In genomic region chr11:7212126-7212798, GRCm38 (mm10) we compare ENCODE assay signal across 10 mouse cellular contexts. TPM values are rescaled to one million over a fixed set of nuclear protein-coding genes. Genes with fewer than 3 reads are reported as not detected.
DNase-seq lines count a peak whose midpoint lies in the region; ATAC-seq and TF ChIP-seq lines count a peak whose summit lies in the region.
"Had no signal": no experiment of that assay in that cellular context is flagged by ENCODE, and none has a peak within 500 bp of the region (broad histone marks: within the 10 kb centered on the region; RNA-seq: fewer than 3 reads in every experiment).

No protein-coding gene starts in this region.

- peak overlapping the region; percentile 73 for H3K4me3 ChIP-seq in kidney, embryonic 15.5 days (replicated peaks)
- peak overlapping the region; percentile 73 for H3K4me3 ChIP-seq in embryonic facial prominence, embryonic 15.5 days (replicated peaks)
- peak overlapping the region; percentile 53 for H3K4me3 ChIP-seq in intestine, postnatal 0 days (ENCODE audit: low read depth, low read length)
- peak overlapping the region; percentile 62; the same call in 1 of the 2 replicates for H3K4me3 ChIP-seq in neural tube, embryonic 12.5 days

- no peak for ATAC-seq in kidney, embryonic 15.5 days (replicated peaks; ENCODE audit: low FRiP score)
- no peak for ATAC-seq in embryonic facial prominence, embryonic 15.5 days (ENCODE audit: insufficient number of reproducible peaks, low FRiP score, low TSS enrichment, low read depth)
- ATAC-seq in intestine, postnatal 0 days = no peak
- ATAC-seq in neural tube, embryonic 12.5 days (ENCODE audit: low FRiP score, low read depth) = no peak

- peaks cover 14% of the 10 kb centered on the region; the same call in 1 of the 2 replicates for H3K36me3 ChIP-seq in kidney, embryonic 15.5 days
- peaks cover 21% of the 10 kb centered on the region for H3K36me3 ChIP-seq in embryonic facial prominence, embryonic 15.5 days
- no peaks in the 10 kb centered on the region for H3K36me3 ChIP-seq in intestine, postnatal 0 days (ENCODE audit: control insufficient read depth, insufficient read depth)
- no peaks in the 10 kb centered on the region for H3K36me3 ChIP-seq in neural tube, embryonic 12.5 days

- H3K4me2 ChIP-seq in kidney, embryonic 15.5 days = peak overlapping the region; percentile 97
- peak overlapping the region; percentile 82 for H3K4me2 ChIP-seq in embryonic facial prominence, embryonic 15.5 days (replicated peaks)
- peak overlapping the region; percentile 78 for H3K4me2 ChIP-seq in intestine, postnatal 0 days (replicated peaks; ENCODE audit: low read depth)
- H3K4me2 ChIP-seq in neural tube, embryonic 12.5 days (replicated peaks) = peak overlapping the region; percentile 88

- DNase-seq in kidney, adult 11 months = no peak
- DNase-seq in thymus, postnatal 25 days = no peak
- no peak for DNase-seq in gastrocnemius, postnatal 25 days
- no peak for DNase-seq in frontal cortex, postnatal 14 days (ENCODE audit: low spot score in 2 of 2)

- H3K9me3 ChIP-seq in kidney, embryonic 15.5 days (replicated peaks) = no peaks in the 10 kb centered on the region
- H3K9me3 ChIP-seq in embryonic facial prominence, embryonic 15.5 days (replicated peaks) = no peaks in the 10 kb centered on the region
- no peaks in the 10 kb centered on the region for H3K9me3 ChIP-seq in intestine, postnatal 0 days (ENCODE audit: control insufficient read depth)
- H3K9me3 ChIP-seq in neural tube, embryonic 12.5 days = no peaks in the 10 kb centered on the region

- no peak overlapping the region for H3K9ac ChIP-seq in kidney, embryonic 15.5 days
- H3K9ac ChIP-seq in embryonic facial prominence, embryonic 15.5 days = peak overlapping the region; percentile 44
- H3K9ac ChIP-seq in intestine, postnatal 0 days (ENCODE audit: low read depth, low read length) = no peak overlapping the region
- H3K9ac ChIP-seq in neural tube, embryonic 12.5 days = 0 out of 2 replicates have a peak overlapping the region, but pooled peaks have one; percentile 21

- peaks cover 44% of the 10 kb centered on the region for H3K27me3 ChIP-seq in kidney, embryonic 15.5 days
- no peaks in the 10 kb centered on the region for H3K27me3 ChIP-seq in embryonic facial prominence, embryonic 15.5 days
- H3K27me3 ChIP-seq in intestine, postnatal 0 days (replicated peaks; ENCODE audit: control insufficient read depth, insufficient read depth, low read length) = peaks cover 39% of the 10 kb centered on the region
- peaks cover 25% of the 10 kb centered on the region for H3K27me3 ChIP-seq in neural tube, embryonic 12.5 days (replicated peaks)

- H3K4me1 ChIP-seq in kidney, embryonic 15.5 days = peaks cover 43% of the 10 kb centered on the region
- peaks cover 55% of the 10 kb centered on the region for H3K4me1 ChIP-seq in embryonic facial prominence, embryonic 15.5 days
- no peaks in the 10 kb centered on the region for H3K4me1 ChIP-seq in intestine, postnatal 0 days (replicated peaks; ENCODE audit: control insufficient read depth, insufficient read depth, low read length)
- peaks cover 32% of the 10 kb centered on the region for H3K4me1 ChIP-seq in neural tube, embryonic 12.5 days

- H3K27ac ChIP-seq in kidney, embryonic 15.5 days = no peak overlapping the region
- H3K27ac ChIP-seq in embryonic facial prominence, embryonic 15.5 days (replicated peaks) = peak overlapping the region; percentile 60
- no peak overlapping the region for H3K27ac ChIP-seq in intestine, postnatal 0 days (ENCODE audit: low read depth, low read length)
- no peak overlapping the region for H3K27ac ChIP-seq in neural tube, embryonic 12.5 days

- 11% methylated on average over 17 of the region's 17 CpGs for WGBS in kidney, embryonic 15.5 days
- 6% methylated on average over 17 of the region's 17 CpGs for WGBS in embryonic facial prominence, embryonic 15.5 days
- WGBS in intestine, postnatal 0 days = 20% methylated on average over 17 of the region's 17 CpGs
- 17% methylated on average over 17 of the region's 17 CpGs for WGBS in neural tube, embryonic 12.5 days

- no peak for TF ChIP-seq CTCF in intestine, postnatal 0 days (IDR thresholded peaks at IDR 0.05; ENCODE audit: low read depth)

RNA-seq across cellular contexts. Expression of gene Igfbp3, which starts 1.5 kb away (rescaled TPM):
- polyA plus RNA-seq in kidney, embryonic 15.5 days (2015; fragmentation: Nextera tagmentation; extraction: Ambion mirVana) = 82.7 and 90.6 TPM in 2 replicates
- polyA plus RNA-seq in embryonic facial prominence, embryonic 15.5 days (2015; fragmentation: Nextera tagmentation; extraction: Ambion mirVana) = 194 and 212 TPM in 2 replicates
- polyA plus RNA-seq in intestine, postnatal 0 days (2015; fragmentation: Nextera tagmentation; extraction: Ambion mirVana) = 52.7 and 57.1 TPM in 2 replicates
- 30.5 and 31.4 TPM in 2 replicates for polyA plus RNA-seq in neural tube, embryonic 12.5 days (2016; fragmentation: Nextera tagmentation; extraction: Ambion mirVana)
- 10 to 100 TPM; 21.2 to 23.2 TPM for total RNA-seq in gastrocnemius, postnatal 25 days (2021)

RNA-seq across cellular contexts. Expression of gene Igfbp1, which starts 14.7 kb away (rescaled TPM):
- 5.6 and 8.3 TPM in 2 replicates for polyA plus RNA-seq in kidney, embryonic 15.5 days (2015; fragmentation: Nextera tagmentation; extraction: Ambion mirVana)
- 0.39 and 0.50 TPM in 2 replicates for polyA plus RNA-seq in embryonic facial prominence, embryonic 15.5 days (2015; fragmentation: Nextera tagmentation; extraction: Ambion mirVana)
- polyA plus RNA-seq in intestine, postnatal 0 days (2015; fragmentation: Nextera tagmentation; extraction: Ambion mirVana) = 0.12 TPM in 1 of 2 replicates, not detected in the other
- polyA plus RNA-seq in neural tube, embryonic 12.5 days (2016; fragmentation: Nextera tagmentation; extraction: Ambion mirVana) = 0.26 and 0.46 TPM in 2 replicates
- total RNA-seq in gastrocnemius, postnatal 25 days (2021) = not detected
- total RNA-seq: common myeloid progenitor, adult 5-6 weeks had no signal

RNA-seq across cellular contexts. Expression of gene Gm11985, which starts 23.9 kb away (rescaled TPM):
- polyA plus RNA-seq in kidney, embryonic 15.5 days (2015; fragmentation: Nextera tagmentation; extraction: Ambion mirVana) = not detected in 2 replicates
- not detected in 2 replicates for polyA plus RNA-seq in embryonic facial prominence, embryonic 15.5 days (2015; fragmentation: Nextera tagmentation; extraction: Ambion mirVana)
- polyA plus RNA-seq in intestine, postnatal 0 days (2015; fragmentation: Nextera tagmentation; extraction: Ambion mirVana) = not detected in 2 replicates
- not detected in 2 replicates for polyA plus RNA-seq in neural tube, embryonic 12.5 days (2016; fragmentation: Nextera tagmentation; extraction: Ambion mirVana)
- not detected for total RNA-seq in gastrocnemius, postnatal 25 days (2021)
- total RNA-seq: common myeloid progenitor, adult 5-6 weeks had no signal
- polyA plus RNA-seq: liver, embryonic 16.5 days had no signal

Comparison
In these comparisons a context has a peak if more than half of its experiments do, and no peak if none do; other contexts are left out.
1. H3K9ac ChIP-seq: peak in embryonic facial prominence, embryonic 15.5 days (single experiment) and neural tube, embryonic 12.5 days (single experiment); none in kidney, embryonic 15.5 days (single experiment) and intestine, postnatal 0 days (single experiment).
2. Peak in every context shown above with its lines, with median percentiles within 50 percentile points of each other: H3K4me2 ChIP-seq and H3K4me3 ChIP-seq.